Mouse (Mus musculus): Measurements from ENCODE around the gene Gapdhs.

GRCm38 (mm10) chr7:30782658-30783057 is 39.2 kb upstream of the Gapdhs start:
- no peak for TF ChIP-seq GATA1 (IDR thresholded peaks at IDR 0.05; ENCODE audit: borderline replicate concordance, low read length)
- TF ChIP-seq CTCF (IDR thresholded peaks at IDR 0.05; ENCODE audit: low read depth, low read length): no peak
- TF ChIP-seq GATA2 (IDR thresholded peaks at IDR 0.05; ENCODE audit: borderline replicate concordance, low read depth, low read length): no peak
- TF ChIP-seq TAL1 (conservative IDR thresholded peaks at IDR 0.05; ENCODE audit: low read depth, low read length): no peak

Data from G1E (cell line).